Mouse (Mus musculus): ENCODE measurements around the gene Slc27a1.

- no peak for TF ChIP-seq CTCF (IDR thresholded peaks at IDR 0.05; ENCODE audit: low read depth, low read length)
- TF ChIP-seq GATA1 (IDR thresholded peaks at IDR 0.05; ENCODE audit: borderline replicate concordance, low read length): no peak
These were observed 25.1 kb downstream of the Slc27a1 start for GRCm38 (mm10) chr8:71593556-71594323.

Measured in G1E (cell line).